Mouse (Mus musculus): ENCODE results near the gene Gm17019.
"Not testable (repeated sequence)": the region's sequence is repeated elsewhere in the genome, so short reads cannot be mapped to it uniquely, and the experiment has no call there.

DNA sequence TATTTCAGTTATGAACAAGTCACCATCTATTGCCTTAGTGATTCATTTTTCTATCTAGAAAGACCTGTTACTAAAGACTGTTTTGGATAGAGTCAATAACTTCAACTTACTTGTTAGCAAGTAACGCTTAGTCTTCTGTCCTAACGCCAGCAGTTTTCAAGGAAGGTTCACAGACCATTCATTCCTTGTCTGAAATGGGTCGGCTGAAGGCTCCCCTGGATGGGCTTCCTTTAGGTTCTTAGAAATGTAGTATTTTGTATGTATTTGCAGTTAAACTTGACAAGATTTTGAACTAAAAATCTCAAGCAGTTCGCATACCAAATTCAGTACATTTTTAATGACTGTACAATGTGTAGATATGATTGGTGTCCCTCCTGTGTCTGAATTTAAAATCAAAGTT is 35.2 kb downstream of the Gm17019 start:
- TF ChIP-seq POLR2A, CTCF (IDR thresholded peaks at IDR 0.05; ENCODE audit: extremely low read depth, insufficient read depth, low read length): not testable (repeated sequence)

Measured in cortical plate, adult 2 months (tissue).